Comparison of ENCODE assay signal across 29 mouse cellular contexts in the genomic region with DNA sequence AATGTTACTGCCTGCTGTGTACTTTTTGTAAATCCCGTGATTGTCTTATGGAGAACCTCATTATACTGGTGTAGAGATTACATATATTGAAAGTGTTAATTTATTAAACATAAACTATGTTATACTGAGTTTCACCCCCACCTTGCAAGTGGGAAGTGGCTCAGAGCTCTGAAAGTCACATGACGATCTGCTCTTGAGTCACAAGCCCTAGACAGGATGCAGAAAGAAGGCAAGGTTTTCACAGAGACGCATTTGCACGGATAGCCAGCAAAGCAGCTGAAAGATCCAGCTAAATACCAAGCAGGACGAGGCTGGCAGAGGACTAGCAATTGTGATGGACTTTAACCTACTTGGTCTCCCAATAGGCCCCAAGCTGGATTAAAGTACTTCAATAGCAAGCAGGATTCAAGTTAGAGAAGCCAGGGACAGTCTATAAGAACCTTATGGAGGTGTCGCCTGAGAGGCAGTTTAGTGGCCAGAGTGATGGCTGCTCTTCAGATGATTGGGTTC. TPM values are rescaled to one million over a fixed set of nuclear protein-coding genes. Genes with fewer than 3 reads are reported as not detected.
DNase-seq lines count a peak whose midpoint lies in the region; ATAC-seq and TF ChIP-seq lines count a peak whose summit lies in the region.
"Had no signal": no experiment of that assay in that cellular context is flagged by ENCODE, and none has a peak within 500 bp of the region (broad histone marks: within the 10 kb centered on the region; RNA-seq: fewer than 3 reads in every experiment).

No protein-coding gene starts in this region.

- WGBS in intestine, postnatal 0 days, result 47% methylated on average over 6 of the region's 6 CpGs
- WGBS in intestine, embryonic 16.5 days, result 63% methylated on average over 6 of the region's 6 CpGs
- 57% methylated on average over 6 of the region's 6 CpGs for WGBS in lung, postnatal 0 days
- WGBS in lung, adult 2 months, result 60% methylated on average over 6 of the region's 6 CpGs

- no peaks in the 10 kb centered on the region for H3K36me3 ChIP-seq in intestine, postnatal 0 days (ENCODE audit: control insufficient read depth, insufficient read depth)
- H3K36me3 ChIP-seq in intestine, embryonic 16.5 days (ENCODE audit: control insufficient read depth, insufficient read depth, low read length), result no peaks in the 10 kb centered on the region
- no peaks in the 10 kb centered on the region for H3K36me3 ChIP-seq in lung, postnatal 0 days (ENCODE audit: insufficient read depth, low read length)
- H3K36me3 ChIP-seq: embryonic facial prominence, embryonic 10.5 days; embryonic facial prominence, embryonic 15.5 days; heart, embryonic 10.5 days; heart, embryonic 15.5 days; limb, embryonic 13.5 days; liver, embryonic 12.5 days; midbrain, embryonic 10.5 days; midbrain, embryonic 15.5 days; neural tube, embryonic 15.5 days had no signal

- ATAC-seq in intestine, postnatal 0 days, result no peak
- ATAC-seq in intestine, embryonic 16.5 days, result no peak
- ATAC-seq in granulocyte monocyte progenitor cell, adult 5-6 weeks (replicated peaks; ENCODE audit: poor library complexity, severe bottlenecking), result peak; percentile 33; the same call in 1 of the 2 replicates
- peak; percentile 41 for ATAC-seq in megakaryocyte, adult 5-6 weeks (ENCODE audit: poor library complexity, severe bottlenecking)
- ATAC-seq in lung, postnatal 0 days, result no peak
- ATAC-seq: forebrain, embryonic 13.5 days; hindbrain, embryonic 16.5 days; liver, embryonic 12.5 days; liver, postnatal 0 days; midbrain, embryonic 15.5 days; Patski had no signal

- TF ChIP-seq CTCF in intestine, postnatal 0 days (IDR thresholded peaks at IDR 0.05; ENCODE audit: low read depth), result no peak
- TF ChIP-seq CTCF in lung, postnatal 0 days (IDR thresholded peaks at IDR 0.05), result no peak
- TF ChIP-seq CTCF in lung, adult 2 months (IDR thresholded peaks at IDR 0.05; ENCODE audit: insufficient read depth, low read length), result no peak

- no peak overlapping the region for H3K4me3 ChIP-seq in intestine, postnatal 0 days (ENCODE audit: low read depth, low read length)
- no peak overlapping the region for H3K4me3 ChIP-seq in intestine, embryonic 16.5 days (ENCODE audit: low read length)
- no peak overlapping the region for H3K4me3 ChIP-seq in lung, postnatal 0 days (ENCODE audit: low read depth, low read length)
- no peak overlapping the region for H3K4me3 ChIP-seq in lung, adult 2 months (replicated peaks; ENCODE audit: extremely low read depth, low read depth, low read length)
- H3K4me3 ChIP-seq: embryonic facial prominence, embryonic 10.5 days; embryonic facial prominence, embryonic 15.5 days; forebrain, embryonic 13.5 days; heart, embryonic 10.5 days; heart, embryonic 15.5 days; limb, embryonic 13.5 days; liver, embryonic 12.5 days; midbrain, embryonic 10.5 days; midbrain, embryonic 15.5 days; neural tube, embryonic 15.5 days had no signal

- no peak overlapping the region for H3K4me2 ChIP-seq in intestine, postnatal 0 days (replicated peaks; ENCODE audit: low read depth)
- H3K4me2 ChIP-seq in intestine, embryonic 16.5 days (ENCODE audit: low read depth, low read length), result no peak overlapping the region
- no peak overlapping the region for H3K4me2 ChIP-seq in lung, postnatal 0 days (replicated peaks; ENCODE audit: low read depth, low read length)
- H3K4me2 ChIP-seq: embryonic facial prominence, embryonic 15.5 days; forebrain, embryonic 13.5 days; heart, embryonic 15.5 days; limb, embryonic 13.5 days; liver, embryonic 12.5 days; midbrain, embryonic 15.5 days; neural tube, embryonic 15.5 days had no signal

- no peak for TF ChIP-seq EP300 in lung, postnatal 0 days (IDR thresholded peaks at IDR 0.05)

- H3K9me3 ChIP-seq in intestine, postnatal 0 days (ENCODE audit: control insufficient read depth), result no peaks in the 10 kb centered on the region
- no peaks in the 10 kb centered on the region for H3K9me3 ChIP-seq in intestine, embryonic 16.5 days (ENCODE audit: control insufficient read depth, low read length)
- no peaks in the 10 kb centered on the region for H3K9me3 ChIP-seq in lung, postnatal 0 days (ENCODE audit: low read length)
- H3K9me3 ChIP-seq: embryonic facial prominence, embryonic 10.5 days; embryonic facial prominence, embryonic 15.5 days; forebrain, embryonic 13.5 days; heart, embryonic 10.5 days; heart, embryonic 15.5 days; limb, embryonic 13.5 days; liver, embryonic 12.5 days; midbrain, embryonic 10.5 days; midbrain, embryonic 15.5 days; neural tube, embryonic 15.5 days had no signal

- DNase-seq in 416B (ENCODE audit: low read depth), result peak; percentile 47
- no peak for DNase-seq in lung, postnatal 0 days (ENCODE audit: low spot score)
- DNase-seq in lung, adult 2 months, result no peak
- DNase-seq: adrenal gland, postnatal 14 days; cerebellum, adult 8-10 months; cerebellum, postnatal 25 days; gastrocnemius, postnatal 14 days; heart, adult 11 months; layer of hippocampus, adult 9-11 months; liver, postnatal 0 days; lung, postnatal 10 days; right cerebral cortex, postnatal 25 days; thymus, postnatal 14 days had no signal

- H3K27ac ChIP-seq in intestine, postnatal 0 days (ENCODE audit: low read depth, low read length), result peak overlapping the region; percentile 50
- H3K27ac ChIP-seq in intestine, embryonic 16.5 days (ENCODE audit: low read length), result no peak overlapping the region
- no peak overlapping the region for H3K27ac ChIP-seq in lung, postnatal 0 days (ENCODE audit: low read length)
- H3K27ac ChIP-seq: embryonic facial prominence, embryonic 10.5 days; embryonic facial prominence, embryonic 15.5 days; forebrain, embryonic 13.5 days; heart, embryonic 10.5 days; heart, embryonic 15.5 days; limb, embryonic 13.5 days; liver, embryonic 12.5 days; midbrain, embryonic 10.5 days; midbrain, embryonic 15.5 days; neural tube, embryonic 15.5 days had no signal

- no peaks in the 10 kb centered on the region for H3K4me1 ChIP-seq in intestine, postnatal 0 days (replicated peaks; ENCODE audit: control insufficient read depth, insufficient read depth, low read length)
- H3K4me1 ChIP-seq in intestine, embryonic 16.5 days (ENCODE audit: control insufficient read depth, insufficient read depth, low read length), result peaks cover 6% of the 10 kb centered on the region
- H3K4me1 ChIP-seq in lung, postnatal 0 days (ENCODE audit: insufficient read depth, low read depth, low read length), result no peaks in the 10 kb centered on the region
- H3K4me1 ChIP-seq in lung, adult 2 months (ENCODE audit: control insufficient read depth, insufficient read depth, low read length), result no peaks in the 10 kb centered on the region
- H3K4me1 ChIP-seq: heart, embryonic 15.5 days; limb, embryonic 13.5 days; midbrain, embryonic 15.5 days; neural tube, embryonic 15.5 days had no signal

- no peak overlapping the region for H3K9ac ChIP-seq in intestine, postnatal 0 days (ENCODE audit: low read depth, low read length)
- H3K9ac ChIP-seq in intestine, embryonic 16.5 days (ENCODE audit: low read depth, low read length), result no peak overlapping the region
- H3K9ac ChIP-seq in lung, postnatal 0 days (replicated peaks; ENCODE audit: low read depth), result no peak overlapping the region
- H3K9ac ChIP-seq: embryonic facial prominence, embryonic 15.5 days; forebrain, embryonic 13.5 days; heart, embryonic 15.5 days; limb, embryonic 13.5 days; liver, embryonic 12.5 days; liver, postnatal 0 days; midbrain, embryonic 15.5 days; neural tube, embryonic 15.5 days had no signal

- TF ChIP-seq POLR2A in lung, adult 2 months (IDR thresholded peaks at IDR 0.05; ENCODE audit: borderline replicate concordance, extremely low read depth, low read depth, low read length), result no peak

- no peaks in the 10 kb centered on the region for H3K27me3 ChIP-seq in intestine, postnatal 0 days (replicated peaks; ENCODE audit: control insufficient read depth, insufficient read depth, low read length)
- H3K27me3 ChIP-seq in intestine, embryonic 16.5 days (replicated peaks; ENCODE audit: control insufficient read depth, insufficient read depth, low read length), result no peaks in the 10 kb centered on the region
- H3K27me3 ChIP-seq in lung, postnatal 0 days (replicated peaks; ENCODE audit: insufficient read depth, low read length), result 0 out of 2 replicates have a peak, but pooled peaks cover 2% of the 10 kb centered on the region
- H3K27me3 ChIP-seq: midbrain, embryonic 15.5 days had no signal

RNA-seq across cellular contexts. Expression of a gene that starts 4.7 kb away (rescaled TPM):
- 4.9 and 5.8 TPM in 2 replicates for polyA plus RNA-seq in intestine, postnatal 0 days (2015; fragmentation: Nextera tagmentation; extraction: Ambion mirVana)
- 4.8 and 5.4 TPM in 2 replicates for polyA plus RNA-seq in intestine, embryonic 16.5 days (2015; fragmentation: Nextera tagmentation; extraction: Ambion mirVana)
- 7.2 and 7.3 TPM in 2 replicates for total RNA-seq in granulocyte monocyte progenitor cell, adult 5-6 weeks (2014; fragmentation: Nextera tagmentation)
- 6.5 and 7.2 TPM in 2 replicates for total RNA-seq in granulocyte monocyte progenitor cell, adult 5-6 weeks (2017)
- 13.4 and 15.3 TPM in 2 replicates for total RNA-seq in megakaryocyte, adult 5-6 weeks (2015)
- 11.8 and 16.6 TPM in 2 replicates for total RNA-seq in megakaryocyte, adult 5-6 weeks (2017)
- 4.5 and 4.7 TPM in 2 replicates for polyA plus RNA-seq in lung, postnatal 0 days (2015; fragmentation: Nextera tagmentation; extraction: Ambion mirVana)
- polyA plus RNA-seq in lung, adult 2 months (2012; rRNA removed), result 20.1 and 24.2 TPM in 2 replicates

Comparison
In these comparisons a context has a peak if more than half of its experiments do, and no peak if none do; other contexts are left out.
1. ATAC-seq: peak in granulocyte monocyte progenitor cell, adult 5-6 weeks (single experiment) and megakaryocyte, adult 5-6 weeks (single experiment); none in intestine, postnatal 0 days (single experiment), intestine, embryonic 16.5 days (single experiment) and lung, postnatal 0 days (single experiment).